Mouse (Mus musculus) heart, postnatal 0 days (tissue): Measurements from ENCODE around the gene Raver1.

Experiments used
- CTCF ChIP-seq: IDR thresholded peaks from 2 replicates; pipeline ENCODE4 v1.5.1; 2016; ENCODE audit warnings: antibody characterized with exemption, control low read depth, low read depth
- EP300 ChIP-seq: IDR thresholded peaks from 2 replicates; pipeline ENCODE4 v1.6.1; 2016; ENCODE audit warnings: antibody characterized with exemption, low read depth

- TF ChIP-seq EP300 (no peak), CTCF (peak; percentile 61)
These were observed 61.0 kb downstream of the Raver1 start for GRCm38 (mm10) chr9:21030781-21031250.
